Mouse (Mus musculus) ES-Bruce4 (cell line): ENCODE data around the gene Rcsd1.

Experiments used
- CTCF ChIP-seq: IDR thresholded peaks from one replicate; pipeline ENCODE4 v1.8.1; 2011; ENCODE audit warnings: low read depth, low read length
- EP300 ChIP-seq: IDR thresholded peaks from 2 replicates; pipeline ENCODE4 v1.6.1; 2011; ENCODE audit warnings: low read depth, low read length; ENCODE audit not compliant: insufficient read depth
- POLR2A ChIP-seq: IDR thresholded peaks from one replicate; pipeline ENCODE4 v1.8.1; 2011; ENCODE audit warnings: low read length; ENCODE audit not compliant: insufficient read depth

GRCm38 (mm10) chr1:165636289-165636688 lies 73.3 kb downstream of the Rcsd1 start:
- TF ChIP-seq CTCF (no peak), POLR2A (no peak), EP300 (no peak)
